Mouse (Mus musculus): ENCODE data around the gene 3110082I17Rik.

3110082I17Rik gene

DNA sequence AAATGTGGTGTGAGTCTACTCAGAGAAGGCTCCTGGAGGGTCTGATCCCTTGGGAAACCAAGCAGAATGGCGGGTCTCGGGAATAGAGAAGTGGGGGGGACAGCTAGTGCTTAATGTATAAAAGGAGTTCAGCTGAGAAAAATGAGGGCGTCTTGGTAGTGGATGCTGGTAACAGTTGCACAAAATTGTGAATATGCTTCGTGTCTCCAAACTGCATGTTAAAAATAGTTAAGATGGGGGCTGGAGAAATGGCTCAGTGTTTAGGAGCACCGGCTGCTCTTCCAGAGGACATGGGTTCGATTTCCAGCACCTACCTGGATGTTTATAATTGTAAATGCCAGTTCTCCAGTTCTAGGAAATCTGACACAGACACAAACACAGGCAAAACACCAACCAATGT lies 139.0 kb downstream of the 3110082I17Rik start:
- DNase-seq = no peak

DNA sequence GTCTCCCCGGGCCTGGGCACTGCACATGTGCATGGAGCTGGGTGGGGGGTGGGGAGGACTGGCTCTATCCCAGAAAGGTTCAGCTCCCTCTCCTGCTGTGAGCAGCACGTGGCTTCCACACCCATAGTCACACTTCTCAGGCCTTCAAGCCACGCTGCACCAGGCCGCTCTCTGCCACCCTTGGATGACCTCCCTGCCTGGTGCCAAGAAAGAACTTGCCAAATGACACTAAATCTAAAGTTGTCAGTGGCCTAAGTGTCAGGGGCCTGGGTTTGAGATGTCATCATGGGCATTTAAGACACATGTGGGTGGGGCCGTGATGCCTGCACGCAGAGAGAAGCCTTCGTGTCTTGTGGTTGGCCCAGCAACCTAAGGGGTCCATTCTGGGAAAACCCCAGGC lies 139.9 kb downstream of the 3110082I17Rik start:
- no peak for DNase-seq

- no peak for DNase-seq
Measured at GRCm38 (mm10) chr5:139317751-139318504, 142.4 kb downstream of the 3110082I17Rik start.

- peak; percentile 94 for DNase-seq
Measured at GRCm38 (mm10) chr5:139316982-139317675, 143.2 kb downstream of the 3110082I17Rik start.

GRCm38 (mm10) chr5:139314941-139315642 lies 145.2 kb downstream of the 3110082I17Rik start:
- DNase-seq = peak; percentile 44

DNA sequence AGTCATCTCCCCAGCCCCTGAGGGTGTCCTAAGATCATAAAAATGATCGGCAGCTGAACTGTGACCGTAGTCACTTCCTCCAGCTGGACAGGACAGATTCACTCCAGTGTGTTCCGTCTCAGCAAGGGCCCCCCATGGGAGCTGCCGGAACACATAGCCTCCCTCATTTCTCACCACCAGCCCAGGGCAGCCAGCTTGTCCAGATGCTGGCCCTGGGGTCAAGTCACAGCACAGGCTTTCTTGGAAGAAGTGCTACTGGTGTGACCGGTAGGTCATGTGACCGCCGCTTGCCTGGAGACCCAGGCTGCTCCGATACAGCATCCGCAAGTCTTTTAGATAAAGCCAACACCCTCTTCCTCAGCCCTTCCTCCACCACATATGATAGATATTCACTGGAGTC lies 146.8 kb downstream of the 3110082I17Rik start:
- DNase-seq = peak; percentile 69

- no peak for DNase-seq
Measured at GRCm38 (mm10) chr5:139311822-139312221, 148.5 kb downstream of the 3110082I17Rik start.

DNA sequence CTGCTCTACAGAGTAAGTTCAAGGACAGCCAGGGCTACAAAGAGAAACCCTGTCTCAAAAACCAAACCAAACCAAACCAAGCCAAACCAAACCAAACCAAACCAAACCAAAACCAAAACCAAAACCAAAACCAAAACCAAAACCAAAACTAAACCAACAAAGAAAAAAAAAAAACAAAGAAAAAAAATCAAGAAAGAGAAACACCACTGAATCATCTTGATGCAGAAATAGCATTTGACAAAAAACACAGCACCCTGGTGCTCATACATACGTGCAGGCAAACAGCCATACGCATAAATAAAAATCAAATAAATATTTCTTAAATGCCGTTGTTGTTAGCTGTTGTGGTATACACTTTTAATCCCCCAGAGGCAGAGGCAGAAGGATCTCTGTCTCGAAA lies 149.8 kb downstream of the 3110082I17Rik start:
- no peak for DNase-seq

GRCm38 (mm10) chr5:139309946-139310345 lies 150.4 kb downstream of the 3110082I17Rik start:
- no peak for DNase-seq

Data from kidney, postnatal 14 days (tissue).